Mouse (Mus musculus) C2C12 (cell line): ENCODE measurements around the gene Car10.

Source experiments
- CTCF ChIP-seq: IDR thresholded peaks from one replicate; pipeline ENCODE4 v1.5.1; 2011; ENCODE audit not compliant: control insufficient read depth, insufficient read depth, insufficient read length
- MAX ChIP-seq: IDR thresholded peaks from one replicate; pipeline ENCODE4 v1.6.1; 2011; ENCODE audit warnings: mild to moderate bottlenecking, control low read depth

DNA sequence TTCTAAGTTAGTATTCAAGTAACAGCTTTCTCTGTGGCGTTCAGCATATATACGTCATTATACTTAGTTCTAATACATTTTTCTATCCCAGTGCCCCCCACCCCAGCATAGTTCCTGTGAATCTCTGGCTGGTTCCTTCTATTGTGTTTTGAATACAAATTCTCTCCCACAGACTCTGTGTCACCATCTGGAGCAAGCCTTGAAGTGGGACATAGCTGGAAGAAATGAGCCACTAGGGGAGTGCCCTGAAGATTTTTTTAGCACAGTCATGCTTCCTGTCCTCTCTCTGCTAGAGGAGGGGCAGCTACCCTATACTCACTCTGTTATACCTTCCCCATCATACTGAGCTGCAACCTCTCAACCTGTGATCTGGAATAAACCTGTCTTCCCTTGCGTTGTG, 369.9 kb downstream of the Car10 start:
- no peak for TF ChIP-seq MAX
- TF ChIP-seq CTCF: no peak
